Mouse (Mus musculus) CH12.LX (cell line): ENCODE data around the gene Ccdc183. TPM values are rescaled to one million over a fixed set of nuclear protein-coding genes. Genes with fewer than 3 reads are reported as not detected.

ENCODE experiments used
- DNase-seq: peaks from one replicate; pipeline ENCODE4 v3.0.0-alpha.2; 2013; ENCODE audit errors: extremely low read depth
- H3K27ac ChIP-seq: 2 replicates; pipeline ENCODE4 v1.5.1; 2012; ENCODE audit warnings: low read depth, mild to moderate bottlenecking, control low read depth, moderate library complexity; ENCODE audit not compliant: insufficient read depth
- H3K27me3 ChIP-seq: replicated peaks from 2 replicates; pipeline ENCODE3; 2012; ENCODE audit warnings: inconsistent platforms
- H3K36me3 ChIP-seq, 2 experiments: replicated peaks in 1 of 2; 2 replicates each; pipeline versions ENCODE3 to v1.6.1; 2012; ENCODE audit warnings: inconsistent platforms in 1 of 2, low read length in 1 of 2, mild to moderate bottlenecking in 1 of 2, mixed read lengths in 1 of 2, moderate library complexity in 1 of 2; ENCODE audit not compliant: control insufficient read depth in 1 of 2, insufficient read depth in 1 of 2
- H3K4me1 ChIP-seq, 2 experiments: 2 replicates each; pipeline ENCODE4 v1.6.1; 2012; ENCODE audit warnings: inconsistent platforms in 1 of 2, moderate library complexity in 1 of 2; ENCODE audit not compliant: insufficient read depth in 2 of 2, control insufficient read depth in 1 of 2
- H3K4me2 ChIP-seq: 2 replicates; pipeline ENCODE4 v1.6.1; 2012; ENCODE audit warnings: low read depth, mild to moderate bottlenecking, control low read depth; ENCODE audit not compliant: poor library complexity, insufficient read depth, severe bottlenecking
- H3K4me3 ChIP-seq, 3 experiments: fragments of 150-350 bp in 1 of 3; sonication (generic) in 1 of 3; replicated peaks in 1 of 3; 2 replicates each; pipeline versions ENCODE3 to v1.5.1; 2011 to 2012; ENCODE audit warnings: low read depth in 2 of 3, low read length in 2 of 3, mild to moderate bottlenecking in 2 of 3, moderate library complexity in 2 of 3, control low read depth in 1 of 3, improper control_type of control experiment in 1 of 3, inconsistent platforms in 1 of 3, mixed read lengths in 1 of 3; ENCODE audit not compliant: poor library complexity in 1 of 3
- H3K79me2 ChIP-seq: replicated peaks from 2 replicates; pipeline ENCODE4 v1.6.1; 2012; ENCODE audit warnings: mild to moderate bottlenecking, moderate library complexity; ENCODE audit not compliant: control insufficient read depth, poor library complexity, insufficient read depth, severe bottlenecking; ENCODE audit errors: extremely low read depth
- H3K9ac ChIP-seq: 2 replicates; pipeline ENCODE4 v1.6.1; 2012; ENCODE audit warnings: low read depth, mild to moderate bottlenecking, control low read depth, moderate library complexity; ENCODE audit not compliant: insufficient read depth
- H3K9me3 ChIP-seq: replicated peaks from 2 replicates; pipeline ENCODE3; 2012; ENCODE audit warnings: low read length, inconsistent platforms, mixed read lengths
- BHLHE40 ChIP-seq: IDR thresholded peaks from 2 replicates; pipeline ENCODE4 v1.6.1; 2011; ENCODE audit warnings: mild to moderate bottlenecking, low read depth, low read length, improper control_type of control experiment
- E2F4 ChIP-seq: IDR thresholded peaks from 2 replicates; pipeline ENCODE4 v1.6.1; 2011; ENCODE audit warnings: low read depth, low read length, improper control_type of control experiment; ENCODE audit not compliant: insufficient replicate concordance
- ELF1 ChIP-seq: IDR thresholded peaks from 2 replicates; pipeline ENCODE4 v1.6.1; 2014; ENCODE audit warnings: low read depth, mild to moderate bottlenecking, inconsistent platforms, low read length, improper control_type of control experiment
- HCFC1 ChIP-seq: IDR thresholded peaks from 2 replicates; pipeline ENCODE4 v1.6.1; 2012; ENCODE audit warnings: low read depth, mild to moderate bottlenecking, inconsistent platforms, low read length, improper control_type of control experiment
- JUN ChIP-seq: IDR thresholded peaks from 2 replicates; pipeline ENCODE4 v1.6.1; 2011; ENCODE audit warnings: low read depth, mild to moderate bottlenecking, low read length, improper control_type of control experiment, moderate library complexity; ENCODE audit not compliant: insufficient read depth
- MAZ ChIP-seq: IDR thresholded peaks from 2 replicates; pipeline ENCODE4 v1.6.1; 2012; ENCODE audit warnings: low read depth, mild to moderate bottlenecking, inconsistent platforms, low read length, improper control_type of control experiment, moderate library complexity
- MEF2A ChIP-seq: IDR thresholded peaks from 2 replicates; pipeline ENCODE4 v1.6.1; 2014; ENCODE audit warnings: low read depth, mild to moderate bottlenecking, inconsistent platforms, low read length, improper control_type of control experiment, borderline replicate concordance
- MXI1 ChIP-seq: IDR thresholded peaks from 2 replicates; pipeline ENCODE4 v1.6.1; 2011; ENCODE audit warnings: mild to moderate bottlenecking, low read depth, low read length, improper control_type of control experiment
- MYC ChIP-seq: IDR thresholded peaks from 2 replicates; pipeline ENCODE4 v1.6.1; 2011; ENCODE audit warnings: low read depth, mild to moderate bottlenecking, improper control_type of control experiment, low read length
- NELFE ChIP-seq: IDR thresholded peaks from 2 replicates; pipeline ENCODE4 v1.6.1; 2011; ENCODE audit warnings: low read depth, low read length, improper control_type of control experiment
- POLR2A ChIP-seq: IDR thresholded peaks from 2 replicates; pipeline ENCODE4 v1.6.1; 2011; ENCODE audit warnings: low read depth, mild to moderate bottlenecking, improper control_type of control experiment, low read length
- RCOR1 ChIP-seq: conservative IDR thresholded peaks from 2 replicates; pipeline ENCODE4 v1.6.1; 2012; ENCODE audit warnings: low read depth, mild to moderate bottlenecking, inconsistent platforms, low read length, improper control_type of control experiment
- SIN3A ChIP-seq: IDR thresholded peaks from 2 replicates; pipeline ENCODE4 v1.6.1; 2012; ENCODE audit warnings: low read length, improper control_type of control experiment, inconsistent platforms
- SMC3 ChIP-seq: IDR thresholded peaks from 2 replicates; pipeline ENCODE4 v1.6.1; 2011; ENCODE audit warnings: low read depth, low read length, improper control_type of control experiment
- TBP ChIP-seq: conservative IDR thresholded peaks from 2 replicates; pipeline ENCODE4 v1.6.1; 2011; ENCODE audit warnings: low read depth, low read length, improper control_type of control experiment
- USF1 ChIP-seq: IDR thresholded peaks from 2 replicates; pipeline ENCODE4 v1.6.1; 2014; ENCODE audit warnings: low read depth, mild to moderate bottlenecking, inconsistent platforms, low read length, improper control_type of control experiment
- ZMIZ1 ChIP-seq: IDR thresholded peaks from 2 replicates; pipeline ENCODE4 v1.6.1; 2012; ENCODE audit warnings: low read depth, mild to moderate bottlenecking, inconsistent platforms, low read length, improper control_type of control experiment
- ZNF384 ChIP-seq: IDR thresholded peaks from 2 replicates; pipeline ENCODE4 v1.6.1; 2012; ENCODE audit warnings: low read depth, low read length, improper control_type of control experiment, inconsistent platforms
- dilution Hi-C: fragments of 300-500 bp; cut with MboI; formaldehyde crosslinking; loops from 2 replicates; pipeline ENCODE4 v1.14.3; 2020; ENCODE audit warnings: low sequenced_read_pairs; ENCODE audit not compliant: extremely low pct_unique_long_range_greater_than_20kb, extremely low pct_ligation_motif_present
- in situ Hi-C: fragments of 300-500 bp; cut with MboI; formaldehyde crosslinking; loops from 3 replicates; pipeline ENCODE4 v1.14.3; 2019; ENCODE audit warnings: low sequenced_read_pairs, low pct_ligation_motif_present, low pct_unique_long_range_greater_than_20kb, mixed read lengths
- polyA plus RNA-seq: library from polyadenylated mRNA; unstranded; fragments of >175 nt; gene quantifications from 2 replicates; pipeline ENCODE4 v1.2.1, GENCODE M21; 2012; ENCODE audit warnings: low read depth; ENCODE audit not compliant: insufficient read length
- total RNA-seq, 2 experiments: library from RNA; depleted of rRNA; stranded (reverse); fragments of 300-350 nt in 1 of 2; fragments of >200 nt in 1 of 2; gene quantifications; 2 replicates each; pipeline ENCODE4 v1.2.3; 2012 to 2014

The Ccdc183 gene
- total and polyA plus RNA-seq, 3 experiments, result 0.13 TPM; not detected in 2

- in situ Hi-C loops (no loop called here), dilution Hi-C loops (no loop called here)
- peak overlapping the region; percentile 62 for H3K4me2 ChIP-seq
- no peak for TF ChIP-seq NELFE
- no peak for TF ChIP-seq E2F4
- no peak for TF ChIP-seq SIN3A
- TF ChIP-seq MYC, result no peak
- TF ChIP-seq MXI1, result no peak
- DNase-seq, result no peak
- no peak overlapping the region for H3K27ac ChIP-seq
- peaks cover 24 to 72% of the 10 kb centered on the region in 2 experiments for H3K36me3 ChIP-seq
- H3K4me1 ChIP-seq, result peaks cover 4 to 24% of the 10 kb centered on the region in 2 experiments; a peak in 3 of 4 replicates
- no peaks in the 10 kb centered on the region for H3K27me3 ChIP-seq
- H3K9me3 ChIP-seq, result peaks cover 29% of the 10 kb centered on the region
- H3K4me3 ChIP-seq, result peak overlapping the region; percentile 55 to 84 (median 67)
- no peaks in the 10 kb centered on the region for H3K79me2 ChIP-seq
- H3K9ac ChIP-seq, result peak overlapping the region; percentile 80; the same call in 1 of the 2 replicates
Observed at GRCm38 (mm10) chr2:25574136-25574535, 43.3 kb downstream of the Ccdc183 start.

GRCm38 (mm10) chr2:25573068-25573467 lies 44.4 kb downstream of the Ccdc183 start:
- no peak for DNase-seq

GRCm38 (mm10) chr2:25571221-25571620 lies 46.3 kb downstream of the Ccdc183 start:
- no peak for DNase-seq
- H3K27ac ChIP-seq, result no peak overlapping the region
- H3K27me3 ChIP-seq, result no peaks in the 10 kb centered on the region
- in situ Hi-C loops, result no loop called here
- H3K9ac ChIP-seq, result no peak overlapping the region
- H3K4me3 ChIP-seq, result no peak overlapping the region
- dilution Hi-C loops, result no loop called here
- no peak overlapping the region for H3K4me2 ChIP-seq
- H3K4me1 ChIP-seq, result peaks cover 4 to 22% of the 10 kb centered on the region in 2 experiments; a peak in 3 of 4 replicates
- no peak for TF ChIP-seq MYC
- TF ChIP-seq MAZ, result no peak
- TF ChIP-seq BHLHE40, result no peak
- no peak for TF ChIP-seq HCFC1
- TF ChIP-seq TBP, result no peak
- no peak for TF ChIP-seq ELF1
- TF ChIP-seq MEF2A, result no peak
- TF ChIP-seq SMC3, result no peak
- TF ChIP-seq POLR2A, result no peak
- no peak for TF ChIP-seq JUN
- TF ChIP-seq USF1, result no peak
- TF ChIP-seq ZNF384, result no peak
- TF ChIP-seq RCOR1, result no peak
- peaks cover 1% of the 10 kb centered on the region for H3K9me3 ChIP-seq
- no peaks in the 10 kb centered on the region for H3K79me2 ChIP-seq
- H3K36me3 ChIP-seq, result peaks cover 26 to 73% of the 10 kb centered on the region in 2 experiments

More at GRCm38 (mm10) chr2:25573068-25573467, 44.4 kb downstream of the Ccdc183 start:
- dilution Hi-C loops, result no loop called here
- H3K4me2 ChIP-seq, result no peak overlapping the region
- TF ChIP-seq ZMIZ1, result no peak
- TF ChIP-seq, all 38 proteins: peak for 0
- Histone ChIP-seq H3K4me1 (peaks cover 4 to 24% of the 10 kb centered on the region in 2 experiments; a peak in 3 of 4 replicates), H3K36me3 (peaks cover 24 to 72% of the 10 kb centered on the region in 2 experiments), H3K9me3 (peaks cover 18% of the 10 kb centered on the region), H3K4me3 (no peak overlapping the region), H3K27ac (no peak overlapping the region), H3K9ac (no peak overlapping the region), H3K79me2 (no peaks in the 10 kb centered on the region), H3K27me3 (no peaks in the 10 kb centered on the region)
- in situ Hi-C loops, result no loop called here
